Mouse (Mus musculus): Measurements from ENCODE around the gene 4921504E06Rik. TPM values are rescaled to one million over a fixed set of nuclear protein-coding genes. Genes with fewer than 3 reads are reported as not detected.

Gene 4921504E06Rik
- total RNA-seq, 2 experiments from 2014 or later = not detected

GRCm38 (mm10) chr2:19455857-19456482 is 97.7 kb downstream of the 4921504E06Rik start:
- intact Hi-C loops (cut with DNase I) = no loop called here
- no peak for TF ChIP-seq CTCF (IDR thresholded peaks at IDR 0.05)

GRCm38 (mm10) chr2:19455228-19455627 is 98.5 kb downstream of the 4921504E06Rik start:
- no peak for TF ChIP-seq CTCF (IDR thresholded peaks at IDR 0.05)
- intact Hi-C loops (cut with DNase I) = no loop called here
- Histone ChIP-seq H3K4me3 (no peak overlapping the region), H3K27ac (no peak overlapping the region)
- no peak for DNase-seq

More at GRCm38 (mm10) chr2:19455857-19456482, 97.7 kb downstream of the 4921504E06Rik start:
- no peak for DNase-seq
- no peak overlapping the region for H3K4me3 ChIP-seq
- no peak overlapping the region for H3K27ac ChIP-seq

GRCm38 (mm10) chr2:19452531-19453055 is 101.1 kb downstream of the 4921504E06Rik start:
- intact Hi-C loops (cut with DNase I) = no loop called here
- H3K4me3 ChIP-seq = no peak overlapping the region
- no peak overlapping the region for H3K27ac ChIP-seq

GRCm38 (mm10) chr2:19449308-19449707 is 104.4 kb downstream of the 4921504E06Rik start:
- DNase-seq = no peak
- Histone ChIP-seq H3K4me3 (no peak overlapping the region), H3K27ac (no peak overlapping the region)
- TF ChIP-seq CTCF (IDR thresholded peaks at IDR 0.05) = no peak
- intact Hi-C loops (cut with DNase I) = no loop called here

More at GRCm38 (mm10) chr2:19452531-19453055, 101.1 kb downstream of the 4921504E06Rik start:
- no peak for TF ChIP-seq CTCF (IDR thresholded peaks at IDR 0.05)
- DNase-seq = no peak

GRCm38 (mm10) chr2:19448042-19448700 is 105.5 kb downstream of the 4921504E06Rik start:
- TF ChIP-seq CTCF (IDR thresholded peaks at IDR 0.05) = no peak; the same call in 1 of the 2 replicates
- DNase-seq = no peak
- H3K27ac ChIP-seq = no peak overlapping the region
- H3K4me3 ChIP-seq = no peak overlapping the region
- intact Hi-C loops (cut with DNase I) = no loop called here

GRCm38 (mm10) chr2:19446746-19447145 is 107.0 kb downstream of the 4921504E06Rik start:
- no peak for DNase-seq
- TF ChIP-seq CTCF (IDR thresholded peaks at IDR 0.05) = no peak
- intact Hi-C loops (cut with DNase I) = no loop called here
- no peak overlapping the region for H3K27ac ChIP-seq
- no peak overlapping the region for H3K4me3 ChIP-seq

- intact Hi-C loops (cut with DNase I) = no loop called here
- no peak for DNase-seq
- Histone ChIP-seq H3K4me3 (no peak overlapping the region), H3K27ac (no peak overlapping the region)
- no peak for TF ChIP-seq CTCF (IDR thresholded peaks at IDR 0.05)
These were observed 107.7 kb downstream of the 4921504E06Rik start for GRCm38 (mm10) chr2:19445871-19446501.

GRCm38 (mm10) chr2:19444931-19445831 is 108.5 kb downstream of the 4921504E06Rik start, which contains the start of gene Ptf1a:
TSS of gene Ptf1a (plus strand) at chr2:19445663.
- intact Hi-C loops (cut with DNase I) = no loop called here
- DNase-seq = no peak
- H3K4me3 ChIP-seq = no peak within 1 kb of the TSS
- no peak within 1 kb of the TSS for H3K27ac ChIP-seq
- TF ChIP-seq CTCF (IDR thresholded peaks at IDR 0.05) = no peak

GRCm38 (mm10) chr2:19444346-19444745 is 109.4 kb downstream of the 4921504E06Rik start:
- Histone ChIP-seq H3K4me3 (no peak overlapping the region), H3K27ac (no peak overlapping the region)
- no peak for TF ChIP-seq CTCF (IDR thresholded peaks at IDR 0.05)
- intact Hi-C loops (cut with DNase I) = no loop called here
- DNase-seq = no peak

- Histone ChIP-seq H3K4me3 (no peak overlapping the region), H3K27ac (no peak overlapping the region)
- intact Hi-C loops (cut with DNase I) = no loop called here
- TF ChIP-seq CTCF (IDR thresholded peaks at IDR 0.05) = no peak
- DNase-seq = no peak
These were observed 121.9 kb downstream of the 4921504E06Rik start for GRCm38 (mm10) chr2:19431614-19432323.

GRCm38 (mm10) chr2:19431186-19431585 is 122.5 kb downstream of the 4921504E06Rik start:
- DNase-seq = no peak
- peak overlapping the region; percentile 23; the same call in 1 of the 2 replicates for H3K4me3 ChIP-seq
- intact Hi-C loops (cut with DNase I) = no loop called here
- peak; percentile 21; the same call in 1 of the 2 replicates for TF ChIP-seq CTCF (IDR thresholded peaks at IDR 0.05)
- H3K27ac ChIP-seq = no peak overlapping the region

All from gastrocnemius, adult 2 months (tissue).